Mouse (Mus musculus) kidney, adult 2 months (tissue): ENCODE measurements around the gene Lmbr1.

Experiments used
- CTCF ChIP-seq: fragments of 200-500 bp; conservative IDR thresholded peaks from 2 replicates; pipeline ENCODE4 v1.5.1; 2011; ENCODE audit warnings: low read depth, mild to moderate bottlenecking, control low read depth, low read length, moderate library complexity, mixed read lengths; ENCODE audit not compliant: insufficient read depth, insufficient read length
- POLR2A ChIP-seq: fragments of 200-500 bp; IDR thresholded peaks from one replicate; pipeline ENCODE4 v1.6.1; 2011; ENCODE audit warnings: low read depth, low read length, control low read depth

DNA sequence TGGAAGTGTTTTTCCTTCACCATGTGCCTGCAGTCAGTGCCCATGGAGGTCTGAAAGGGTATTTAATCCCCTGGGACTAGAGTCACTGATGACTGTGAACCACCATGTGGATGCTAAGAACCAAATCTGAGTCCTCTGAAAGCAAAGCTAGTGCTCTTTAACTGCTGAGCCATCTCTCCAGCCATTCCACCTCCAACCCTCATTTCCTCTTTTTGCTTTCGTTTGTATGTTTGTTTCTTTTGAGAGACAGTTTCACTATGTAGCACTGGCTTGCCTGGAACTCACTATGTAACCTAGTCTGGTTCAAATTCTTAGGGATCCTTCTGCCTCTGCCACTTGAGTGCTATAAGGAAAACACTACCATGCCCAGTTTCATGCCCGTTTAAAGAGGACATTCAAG lies 147.7 kb downstream of the Lmbr1 start:
- TF ChIP-seq POLR2A (no peak), CTCF (no peak)
